Mouse (Mus musculus) cerebellum, postnatal 10 days (tissue): ENCODE measurements around the gene Tgm2.

Experiments used
- DNase-seq, 2 experiments: peaks; one replicate each; pipeline ENCODE4 v3.0.0; 2021; ENCODE audit warnings: mixed read lengths in 2 of 2

The Tgm2 gene

GRCm38 (mm10) chr2:158166628-158167027 is 20.4 kb upstream of the Tgm2 start:
- no peak for DNase-seq

DNA sequence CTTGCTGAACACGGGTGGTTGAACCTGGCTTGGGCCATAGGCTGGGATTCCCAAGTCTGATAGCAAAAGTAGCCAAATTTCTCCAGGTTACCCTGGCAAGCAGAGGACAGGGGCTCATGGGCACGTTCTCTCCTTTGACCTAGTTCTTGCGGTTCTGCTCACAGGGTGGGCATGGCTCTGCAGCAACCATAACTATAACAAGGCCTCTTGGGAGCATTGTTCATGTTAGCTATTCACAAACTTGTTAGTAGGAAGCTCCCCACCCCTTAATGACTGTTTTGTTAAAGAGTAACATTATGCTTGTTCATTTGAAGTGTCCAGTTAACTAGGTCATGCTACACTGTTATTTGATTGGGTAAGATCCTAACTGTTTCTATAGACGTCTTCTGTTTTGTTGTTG is 19.5 kb upstream of the Tgm2 start:
- DNase-seq = peak in 1 of 2 experiments; percentile 15

DNA sequence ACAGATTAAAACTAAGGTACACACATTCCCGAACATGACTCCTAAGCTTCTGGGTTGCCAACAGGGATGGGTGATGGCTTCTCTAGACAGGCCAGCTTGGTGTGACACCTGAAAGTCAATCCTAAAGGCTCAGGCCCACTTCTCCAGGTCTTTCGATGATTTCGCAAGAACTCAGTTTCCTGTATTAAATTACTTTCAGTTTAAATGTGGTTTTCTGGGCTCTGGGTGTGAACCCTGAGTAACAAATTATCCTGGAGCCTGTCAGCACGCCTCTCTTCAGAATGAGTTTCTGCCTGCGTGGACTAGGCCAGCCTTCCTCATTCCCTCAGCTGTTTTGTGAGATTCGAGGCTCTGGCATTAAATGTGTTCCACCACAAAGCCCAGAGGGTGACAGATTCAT is 16.8 kb upstream of the Tgm2 start:
- no peak for DNase-seq

DNA sequence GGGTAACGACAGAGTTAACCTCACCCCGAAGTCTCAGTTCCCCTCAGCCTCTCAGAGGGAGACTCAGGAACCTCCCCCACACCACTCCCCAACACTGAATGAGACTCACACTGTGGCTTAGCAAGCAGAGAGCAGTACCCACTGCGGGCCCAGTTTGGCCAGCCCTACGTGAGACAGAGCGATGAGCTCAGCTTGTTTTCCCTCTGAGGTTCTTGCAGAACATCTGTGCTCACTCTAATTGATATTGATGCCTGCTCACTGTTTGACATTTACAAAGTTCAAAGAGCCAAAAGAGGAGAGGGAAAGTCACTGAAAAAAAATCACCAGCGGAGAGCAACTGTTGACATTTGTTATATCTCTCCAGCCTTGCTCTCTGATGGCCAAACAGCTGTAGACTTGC is 15.5 kb upstream of the Tgm2 start:
- no peak for DNase-seq

- no peak for DNase-seq
Observed at GRCm38 (mm10) chr2:158159376-158160235, 13.4 kb upstream of the Tgm2 start.

DNA sequence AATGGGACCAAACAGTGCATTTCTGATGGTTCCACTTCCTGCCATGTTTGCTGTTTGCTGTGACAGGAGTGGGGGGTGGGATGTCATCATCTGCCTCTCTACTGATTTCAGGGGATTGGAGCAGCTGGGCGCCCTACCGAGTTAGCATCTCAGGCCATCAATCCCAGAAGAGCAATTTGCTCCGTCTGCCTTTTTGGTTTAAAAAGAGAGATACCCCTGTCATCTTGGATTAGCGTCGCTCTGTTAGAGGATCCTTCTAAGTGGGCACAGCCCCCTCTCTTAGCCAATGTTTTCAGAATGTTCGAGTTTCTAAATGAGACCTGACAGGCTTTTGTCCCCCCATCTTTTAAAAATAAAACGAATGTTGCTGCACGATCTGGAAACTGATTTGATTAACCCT is 11.4 kb upstream of the Tgm2 start:
- DNase-seq = no peak

- no peak for DNase-seq
Observed at GRCm38 (mm10) chr2:158156487-158156886, 10.3 kb upstream of the Tgm2 start.

- no peak for DNase-seq
Observed at GRCm38 (mm10) chr2:158155615-158156014, 9.4 kb upstream of the Tgm2 start.

- no peak for DNase-seq
Observed at GRCm38 (mm10) chr2:158155101-158155500, 8.9 kb upstream of the Tgm2 start.

- DNase-seq = no peak
Observed at GRCm38 (mm10) chr2:158154641-158155040, 8.4 kb upstream of the Tgm2 start.

DNA sequence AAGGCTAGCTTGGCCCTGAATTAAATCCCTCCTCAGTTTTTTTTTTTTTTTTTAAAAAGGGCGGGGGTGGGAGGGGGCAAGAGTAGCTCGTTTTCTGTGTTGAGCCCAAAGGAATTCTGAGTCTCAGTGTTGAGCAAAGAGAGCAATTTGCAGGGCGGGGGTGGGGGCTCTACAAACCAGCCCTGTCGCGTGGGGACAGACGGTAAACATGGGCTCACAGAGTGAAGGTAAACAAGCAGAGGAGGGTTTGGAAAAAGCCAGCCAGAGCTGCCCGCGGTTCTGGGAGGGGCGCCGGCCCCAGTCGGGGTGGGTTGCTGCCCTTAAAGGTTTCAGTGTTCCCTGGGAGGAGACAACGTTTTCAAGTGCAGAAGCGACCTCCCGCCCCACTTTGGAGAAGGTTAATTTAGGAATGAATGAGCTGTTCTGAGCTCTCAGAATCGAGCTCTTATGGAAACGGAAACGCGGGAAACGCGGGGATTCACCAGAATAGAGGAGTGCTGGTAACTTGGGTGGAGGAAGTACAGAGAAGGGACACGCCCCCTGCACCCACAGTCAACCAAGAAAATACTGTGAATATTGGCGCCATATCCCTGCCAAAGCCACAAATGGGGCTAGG is 7.6 kb upstream of the Tgm2 start:
- DNase-seq = no peak

- DNase-seq = no peak
Observed at GRCm38 (mm10) chr2:158152685-158153309, 6.6 kb upstream of the Tgm2 start.

DNA sequence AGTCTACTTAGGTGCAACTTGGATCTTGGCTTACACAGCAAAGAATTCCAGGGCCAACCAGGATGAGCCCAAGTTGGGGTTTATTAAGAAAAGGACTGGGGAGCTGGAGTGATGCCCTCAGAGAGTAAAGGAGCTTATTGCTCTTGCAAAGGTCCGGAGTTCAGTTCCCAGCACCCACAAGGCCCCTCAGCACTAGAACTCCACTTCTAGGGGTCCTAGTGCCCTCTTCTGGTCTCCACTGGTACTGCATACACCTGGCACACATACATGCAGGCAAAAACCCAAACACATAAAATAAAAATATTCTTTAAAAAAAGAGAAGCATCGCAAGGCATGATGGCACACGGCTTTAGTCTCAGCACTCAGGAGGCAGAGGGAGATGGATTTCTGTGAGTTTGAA is 4.8 kb upstream of the Tgm2 start:
- no peak for DNase-seq

DNA sequence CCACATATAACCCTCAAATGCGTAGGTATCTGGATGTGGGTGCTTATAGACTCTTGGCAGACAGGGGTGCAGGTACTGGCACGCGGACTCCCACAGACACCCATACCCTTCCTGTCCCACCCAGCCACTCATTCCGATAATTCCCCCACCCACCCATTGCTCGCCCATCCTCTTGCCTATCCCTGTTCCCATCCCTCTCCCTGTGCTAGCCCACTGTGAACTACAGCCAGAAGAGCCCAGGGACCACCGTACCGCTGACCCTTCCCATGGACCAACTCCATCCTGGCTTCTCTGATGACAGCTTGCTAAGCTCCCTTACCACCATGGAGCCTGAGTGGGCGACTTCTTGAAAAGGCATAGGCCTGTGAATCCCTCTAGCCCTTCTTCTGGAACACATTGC is 735 bp upstream of the Tgm2 start:
- DNase-seq = no peak

DNA sequence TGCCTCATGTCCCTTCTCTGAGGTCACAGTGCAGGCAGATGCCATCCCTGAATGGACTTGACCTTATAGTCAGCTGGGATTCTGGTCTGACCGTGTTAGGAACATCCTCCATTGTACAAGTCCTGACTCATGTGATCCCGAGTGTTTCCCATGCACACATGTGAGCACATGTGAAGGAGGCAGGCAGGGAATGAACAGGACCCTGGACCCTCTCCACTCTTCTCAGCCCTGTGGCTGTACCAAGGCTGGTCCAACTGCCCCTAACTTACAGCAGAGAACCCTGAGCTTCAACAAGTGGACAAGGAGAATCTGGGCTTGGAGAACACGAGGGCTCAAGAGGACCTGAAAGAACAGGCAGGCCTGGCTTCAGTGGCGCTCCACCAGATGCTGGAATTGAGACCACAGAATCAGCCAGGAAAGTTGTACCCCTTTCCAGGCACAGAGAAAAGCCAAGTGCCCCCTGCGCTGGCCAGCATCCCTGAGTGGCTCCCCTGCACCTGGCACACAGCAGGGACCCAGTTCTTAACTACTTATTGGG is 639 bp downstream of the Tgm2 start:
- no peak for DNase-seq

DNA sequence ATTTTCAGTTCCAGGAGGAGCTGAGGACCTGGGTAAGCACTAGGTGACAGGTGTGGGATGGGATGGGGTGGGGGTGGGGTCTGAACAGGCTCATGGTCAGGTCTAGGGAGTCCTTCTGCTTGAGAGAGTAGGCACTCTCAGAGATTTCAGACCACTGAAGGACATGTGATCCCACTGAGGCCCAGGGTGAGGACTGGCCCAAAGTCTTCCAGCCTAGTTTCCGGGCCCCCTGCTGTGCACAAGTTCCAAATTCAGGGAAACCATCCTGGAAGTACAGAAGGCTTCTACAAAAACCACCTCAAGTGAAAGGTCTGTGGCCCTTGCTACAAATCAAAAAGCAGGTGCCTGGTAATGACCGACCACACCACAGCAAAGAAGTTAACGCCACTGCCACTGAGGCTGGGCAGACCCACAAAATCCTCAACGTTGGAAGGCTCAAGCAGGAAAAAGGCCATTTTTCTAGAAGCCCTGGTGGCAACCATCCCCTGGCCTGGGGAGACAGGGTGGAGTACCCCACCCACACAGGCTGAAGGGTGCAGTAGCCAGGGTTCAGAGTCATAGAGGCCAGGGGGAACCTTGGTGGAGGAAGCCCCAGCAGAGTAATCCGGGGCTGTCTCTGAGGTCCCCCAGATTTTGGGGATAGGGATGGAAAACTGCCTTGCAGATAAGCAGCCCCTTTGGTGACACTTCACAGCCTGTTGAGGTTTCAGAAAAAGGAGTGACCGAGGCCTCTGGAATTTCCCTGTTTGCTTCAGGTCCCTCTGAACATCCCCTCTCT is 1.3 kb downstream of the Tgm2 start:
- no peak for DNase-seq

DNA sequence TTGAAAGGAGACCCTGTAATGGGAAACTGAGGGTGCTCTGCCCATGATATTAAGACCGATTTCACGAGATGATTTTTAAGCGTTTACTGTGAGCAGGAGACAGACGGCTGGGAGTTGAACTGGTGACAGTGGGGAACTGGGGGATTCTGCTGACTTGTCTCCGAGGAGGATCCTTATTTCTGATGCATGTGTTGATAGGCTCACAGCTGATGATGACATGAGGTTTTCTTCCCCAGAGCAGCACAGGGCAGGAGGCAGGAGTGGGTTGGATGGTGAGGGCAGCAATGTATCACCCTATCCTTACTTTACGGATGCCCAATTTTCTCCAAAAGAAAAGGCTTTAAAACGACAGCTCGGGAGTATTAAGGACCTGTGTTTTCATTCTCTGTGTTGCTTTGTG is 2.0 kb downstream of the Tgm2 start:
- DNase-seq = no peak

GRCm38 (mm10) chr2:158143816-158144215 is 2.4 kb downstream of the Tgm2 start:
- no peak for DNase-seq

GRCm38 (mm10) chr2:158142981-158143380 is 3.3 kb downstream of the Tgm2 start:
- DNase-seq = no peak

DNA sequence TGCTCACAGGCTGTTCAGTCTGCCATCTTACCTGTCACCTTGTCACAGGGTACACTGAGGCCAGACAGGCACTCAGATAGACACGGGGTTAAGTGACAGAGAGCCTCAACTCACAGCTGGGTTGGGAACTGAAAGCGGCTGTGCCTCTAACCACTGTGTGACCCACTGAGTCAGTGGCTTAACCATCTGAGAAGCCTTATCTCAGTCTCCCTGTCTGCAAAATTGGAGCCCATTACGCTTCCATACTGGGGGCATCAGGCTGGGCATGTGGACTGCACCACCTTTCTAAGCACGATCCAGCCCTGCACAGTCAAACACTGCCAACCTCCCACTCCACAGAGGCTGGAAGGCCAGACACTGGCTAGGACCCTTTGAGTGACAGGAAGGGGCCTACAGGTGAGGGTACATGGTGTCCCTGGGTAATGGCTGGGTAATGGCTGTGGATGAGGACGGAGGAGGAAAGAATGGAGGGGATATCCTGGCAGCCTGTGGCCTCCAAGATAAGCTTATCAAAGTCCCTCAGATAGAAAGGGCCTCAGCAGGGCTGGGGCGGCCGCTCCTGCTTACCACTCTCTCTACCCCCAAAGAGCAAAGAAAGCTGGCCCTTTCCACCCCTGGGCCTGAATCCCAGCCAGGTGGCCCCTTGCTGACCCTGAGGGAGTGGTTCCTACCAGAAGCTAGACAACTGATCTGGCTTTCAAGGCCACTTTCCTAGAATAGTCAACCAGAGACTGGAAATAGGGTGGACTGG is 4.4 kb downstream of the Tgm2 start:
- DNase-seq = no peak

- DNase-seq = no peak
Observed at GRCm38 (mm10) chr2:158141271-158141670, 5.0 kb downstream of the Tgm2 start.

DNA sequence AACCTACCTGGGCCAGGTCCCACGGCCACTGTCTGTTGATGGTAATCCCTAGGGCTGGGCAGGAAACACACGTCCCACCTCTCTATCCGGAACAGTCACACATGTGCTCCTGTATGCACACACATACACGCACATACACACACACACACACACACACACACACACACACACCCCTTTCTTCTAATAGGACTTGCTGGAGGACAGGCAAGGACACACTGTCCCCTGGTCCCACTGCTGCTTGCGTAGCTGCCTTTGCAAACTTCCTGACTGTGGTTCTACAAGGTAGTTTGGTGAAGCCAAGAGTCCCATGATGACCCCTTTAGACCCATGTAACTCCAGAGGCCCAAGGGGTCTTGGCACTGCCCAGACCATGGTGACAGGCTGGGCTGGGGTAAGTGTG is 5.6 kb downstream of the Tgm2 start:
- no peak for DNase-seq
